Mouse (Mus musculus): Measurements from ENCODE around the gene Opcml. TPM values are rescaled to one million over a fixed set of nuclear protein-coding genes. Genes with fewer than 3 reads are reported as not detected.

Opcml gene
- polyA plus RNA-seq, 1 experiment: 0.04 TPM

GRCm38 (mm10) chr9:28761460-28761859 is 970.9 kb downstream of the Opcml start:
- TF ChIP-seq POLR2A (IDR thresholded peaks at IDR 0.05; ENCODE audit: low read depth, low read length) (no peak), CTCF (IDR thresholded peaks at IDR 0.05; ENCODE audit: extremely low read depth, insufficient read length, insufficient replicate concordance, low read depth, low read length) (no peak)

GRCm38 (mm10) chr9:28764149-28764548 is 973.6 kb downstream of the Opcml start:
- H3K4me1 ChIP-seq (ENCODE audit: control insufficient read depth, insufficient read depth, insufficient read length, low read length): no peaks in the 10 kb centered on the region
- WGBS: 70% methylated on average over 1 of the region's 1 CpGs
- H3K36me3 ChIP-seq (ENCODE audit: control insufficient read depth, insufficient read depth, low read length): no peaks in the 10 kb centered on the region
- H3K27me3 ChIP-seq (ENCODE audit: control insufficient read depth, insufficient read depth, low read length): no peaks in the 10 kb centered on the region
- no peak overlapping the region for H3K4me3 ChIP-seq (ENCODE audit: low read depth, low read length)
- TF ChIP-seq CTCF (IDR thresholded peaks at IDR 0.05; ENCODE audit: extremely low read depth, insufficient read length, insufficient replicate concordance, low read depth, low read length) (no peak), POLR2A (IDR thresholded peaks at IDR 0.05; ENCODE audit: low read depth, low read length) (no peak)
- H3K27ac ChIP-seq (ENCODE audit: insufficient read depth, low read depth, low read length): no peak overlapping the region

More at GRCm38 (mm10) chr9:28761460-28761859, 970.9 kb downstream of the Opcml start:
- H3K4me3 ChIP-seq (ENCODE audit: low read depth, low read length): no peak overlapping the region
- H3K4me1 ChIP-seq (ENCODE audit: control insufficient read depth, insufficient read depth, insufficient read length, low read length): no peaks in the 10 kb centered on the region
- H3K36me3 ChIP-seq (ENCODE audit: control insufficient read depth, insufficient read depth, low read length): no peaks in the 10 kb centered on the region
- no peaks in the 10 kb centered on the region for H3K27me3 ChIP-seq (ENCODE audit: control insufficient read depth, insufficient read depth, low read length)
- WGBS: 86% methylated on average over 4 of the region's 4 CpGs
- H3K27ac ChIP-seq (ENCODE audit: insufficient read depth, low read depth, low read length): no peak overlapping the region

- Histone ChIP-seq H3K27me3 (ENCODE audit: control insufficient read depth, insufficient read depth, low read length) (no peaks in the 10 kb centered on the region), H3K4me3 (ENCODE audit: low read depth, low read length) (no peak overlapping the region), H3K27ac (ENCODE audit: insufficient read depth, low read depth, low read length) (no peak overlapping the region), H3K36me3 (ENCODE audit: control insufficient read depth, insufficient read depth, low read length) (no peaks in the 10 kb centered on the region), H3K4me1 (ENCODE audit: control insufficient read depth, insufficient read depth, insufficient read length, low read length) (no peaks in the 10 kb centered on the region)
- TF ChIP-seq CTCF (IDR thresholded peaks at IDR 0.05; ENCODE audit: extremely low read depth, insufficient read length, insufficient replicate concordance, low read depth, low read length) (no peak), POLR2A (IDR thresholded peaks at IDR 0.05; ENCODE audit: low read depth, low read length) (no peak)
- WGBS: 64% methylated on average over 10 of the region's 10 CpGs
Observed at GRCm38 (mm10) chr9:28776517-28777503, 986.2 kb downstream of the Opcml start.

GRCm38 (mm10) chr9:28783834-28784233 is 993.3 kb downstream of the Opcml start:
- no peak for TF ChIP-seq CTCF (IDR thresholded peaks at IDR 0.05; ENCODE audit: extremely low read depth, insufficient read length, insufficient replicate concordance, low read depth, low read length)
- H3K36me3 ChIP-seq (ENCODE audit: control insufficient read depth, insufficient read depth, low read length): no peaks in the 10 kb centered on the region
- WGBS: 25% methylated on average over 4 of the region's 4 CpGs
- H3K27ac ChIP-seq (ENCODE audit: insufficient read depth, low read depth, low read length): no peak overlapping the region
- H3K27me3 ChIP-seq (ENCODE audit: control insufficient read depth, insufficient read depth, low read length): no peaks in the 10 kb centered on the region
- no peak overlapping the region for H3K4me3 ChIP-seq (ENCODE audit: low read depth, low read length)
- no peaks in the 10 kb centered on the region for H3K4me1 ChIP-seq (ENCODE audit: control insufficient read depth, insufficient read depth, insufficient read length, low read length)

- WGBS: 83% methylated on average over 1 of the region's 1 CpGs
- no peak for TF ChIP-seq POLR2A (IDR thresholded peaks at IDR 0.05; ENCODE audit: low read depth, low read length)
- no peak for TF ChIP-seq CTCF (IDR thresholded peaks at IDR 0.05; ENCODE audit: extremely low read depth, insufficient read length, insufficient replicate concordance, low read depth, low read length)
- Histone ChIP-seq H3K27me3 (ENCODE audit: control insufficient read depth, insufficient read depth, low read length) (no peaks in the 10 kb centered on the region), H3K36me3 (ENCODE audit: control insufficient read depth, insufficient read depth, low read length) (no peaks in the 10 kb centered on the region), H3K27ac (ENCODE audit: insufficient read depth, low read depth, low read length) (no peak overlapping the region), H3K4me3 (ENCODE audit: low read depth, low read length) (no peak overlapping the region), H3K4me1 (ENCODE audit: control insufficient read depth, insufficient read depth, insufficient read length, low read length) (no peaks in the 10 kb centered on the region)
Observed at GRCm38 (mm10) chr9:28789439-28789838, 998.9 kb downstream of the Opcml start.

- Histone ChIP-seq H3K36me3 (ENCODE audit: control insufficient read depth, insufficient read depth, low read length) (no peaks in the 10 kb centered on the region), H3K4me1 (ENCODE audit: control insufficient read depth, insufficient read depth, insufficient read length, low read length) (no peaks in the 10 kb centered on the region), H3K27ac (ENCODE audit: insufficient read depth, low read depth, low read length) (no peak overlapping the region), H3K27me3 (ENCODE audit: control insufficient read depth, insufficient read depth, low read length) (no peaks in the 10 kb centered on the region), H3K4me3 (ENCODE audit: low read depth, low read length) (no peak overlapping the region)
- WGBS: 29% methylated on average over 2 of the region's 2 CpGs
- no peak for TF ChIP-seq POLR2A (IDR thresholded peaks at IDR 0.05; ENCODE audit: low read depth, low read length)
- no peak for TF ChIP-seq CTCF (IDR thresholded peaks at IDR 0.05; ENCODE audit: extremely low read depth, insufficient read length, insufficient replicate concordance, low read depth, low read length)
Observed at GRCm38 (mm10) chr9:28800100-28800499, 1009.5 kb downstream of the Opcml start.

- no peak overlapping the region for H3K27ac ChIP-seq (ENCODE audit: insufficient read depth, low read depth, low read length)
- TF ChIP-seq CTCF (IDR thresholded peaks at IDR 0.05; ENCODE audit: extremely low read depth, insufficient read length, insufficient replicate concordance, low read depth, low read length) (no peak), POLR2A (IDR thresholded peaks at IDR 0.05; ENCODE audit: low read depth, low read length) (no peak)
- H3K4me1 ChIP-seq (ENCODE audit: control insufficient read depth, insufficient read depth, insufficient read length, low read length): no peaks in the 10 kb centered on the region
- H3K36me3 ChIP-seq (ENCODE audit: control insufficient read depth, insufficient read depth, low read length): no peaks in the 10 kb centered on the region
- no peaks in the 10 kb centered on the region for H3K27me3 ChIP-seq (ENCODE audit: control insufficient read depth, insufficient read depth, low read length)
- no peak overlapping the region for H3K4me3 ChIP-seq (ENCODE audit: low read depth, low read length)
Observed at GRCm38 (mm10) chr9:28806666-28807065, 1016.1 kb downstream of the Opcml start.

Data from small intestine, adult 2 months (tissue).